Mouse (Mus musculus) T-helper 2 cell (primary cell): ENCODE data around the gene Thra.

Experiments used
- in situ Hi-C: fragments of 300-600 bp; cut with MboI, MseI; formaldehyde crosslinking; loops from one replicate; pipeline ENCODE4 v1.15.1; 2025; ENCODE audit warnings: high pct_unique_total_duplicates

The Thra gene

GRCm38 (mm10) chr11:98744456-98745019 is 4.1 kb downstream of the Thra start:
- in situ Hi-C loops = loop anchor here (5.0 kb wide), 1 partner anchor 38 kb away; no protein-coding TSS in a partner anchor

GRCm38 (mm10) chr11:98745932-98746853 is 5.8 kb downstream of the Thra start:
- in situ Hi-C loops = loop anchor here (5.0 kb wide), 1 partner anchor 36 kb away; no protein-coding TSS in a partner anchor

- in situ Hi-C loops = loop anchor here (5.0 kb wide), 1 partner anchor 35 kb away; no protein-coding TSS in a partner anchor
Observed at GRCm38 (mm10) chr11:98746855-98747693, 6.6 kb downstream of the Thra start.

- in situ Hi-C loops = loop anchor here (5.0 kb wide), 1 partner anchor 34 kb away; no protein-coding TSS in a partner anchor
Observed at GRCm38 (mm10) chr11:98747804-98748505, 7.5 kb downstream of the Thra start.

- in situ Hi-C loops = loop anchor here (5.0 kb wide), 1 partner anchor 34 kb away; no protein-coding TSS in a partner anchor
Observed at GRCm38 (mm10) chr11:98748506-98749416, 8.3 kb downstream of the Thra start.

GRCm38 (mm10) chr11:98749716-98750115 is 9.3 kb downstream of the Thra start:
- in situ Hi-C loops = loop anchor here (5.0 kb wide), 1 partner anchor 33 kb away; no protein-coding TSS in a partner anchor

- in situ Hi-C loops = no loop called here
Observed at GRCm38 (mm10) chr11:98750351-98751201, 10.1 kb downstream of the Thra start.

GRCm38 (mm10) chr11:98751221-98751782 is 10.9 kb downstream of the Thra start:
- in situ Hi-C loops = no loop called here

GRCm38 (mm10) chr11:98752562-98753140 is 12.2 kb downstream of the Thra start:
- in situ Hi-C loops = no loop called here

GRCm38 (mm10) chr11:98753264-98753663 is 12.8 kb downstream of the Thra start:
- in situ Hi-C loops = no loop called here

GRCm38 (mm10) chr11:98754151-98754620 is 13.7 kb downstream of the Thra start:
- in situ Hi-C loops = no loop called here

GRCm38 (mm10) chr11:98754621-98755181 is 14.3 kb downstream of the Thra start:
- in situ Hi-C loops = no loop called here

GRCm38 (mm10) chr11:98755726-98756380 is 15.4 kb downstream of the Thra start:
- in situ Hi-C loops = no loop called here

GRCm38 (mm10) chr11:98756711-98757110 is 16.3 kb downstream of the Thra start:
- in situ Hi-C loops = no loop called here

GRCm38 (mm10) chr11:98761939-98762338 is 21.5 kb downstream of the Thra start:
- in situ Hi-C loops = no loop called here

GRCm38 (mm10) chr11:98762756-98763501 is 22.5 kb downstream of the Thra start:
- in situ Hi-C loops = no loop called here

GRCm38 (mm10) chr11:98763502-98763861 is 23.0 kb downstream of the Thra start:
- in situ Hi-C loops = no loop called here
